Mouse (Mus musculus) liver, embryonic 16.5 days (tissue): ENCODE measurements around the gene Sertad2. TPM values are rescaled to one million over a fixed set of nuclear protein-coding genes. Genes with fewer than 3 reads are reported as not detected.

Experiments used
- ATAC-seq: fragments of 200-750 bp; cut with Nextera tagmentation; 2 replicates; pipeline ENCODE4 v1.8.0; 2017; ENCODE audit warnings: low read depth, mild to moderate bottlenecking, moderate number of reproducible peaks, moderate library complexity
- H3K27ac ChIP-seq: fragments of 300-500 bp; sonication (generic); 2 replicates; pipeline ENCODE4 v1.5.1; 2014; ENCODE audit warnings: mild to moderate bottlenecking, low read length
- H3K27me3 ChIP-seq: fragments of 300-500 bp; sonication (generic); 2 replicates; pipeline ENCODE4 v1.6.1; 2014; ENCODE audit warnings: low read depth, low read length, mixed read lengths; ENCODE audit not compliant: control insufficient read depth, insufficient read depth
- H3K36me3 ChIP-seq: fragments of 300-500 bp; sonication (generic); 2 replicates; pipeline ENCODE4 v1.6.1; 2014; ENCODE audit warnings: mild to moderate bottlenecking; ENCODE audit not compliant: control insufficient read depth, insufficient read depth
- H3K4me1 ChIP-seq: fragments of 300-500 bp; sonication (generic); 2 replicates; pipeline ENCODE4 v1.6.1; 2014; ENCODE audit warnings: low read depth, low read length, mixed read lengths; ENCODE audit not compliant: control insufficient read depth
- H3K4me2 ChIP-seq: fragments of 300-500 bp; sonication (generic); 2 replicates; pipeline ENCODE4 v1.6.1; 2014; ENCODE audit warnings: low read depth, low read length, mixed read lengths
- H3K4me3 ChIP-seq: fragments of 300-500 bp; sonication (generic); 2 replicates; pipeline ENCODE4 v1.5.1; 2014; ENCODE audit warnings: low read depth, mild to moderate bottlenecking, low read length
- H3K9ac ChIP-seq: fragments of 300-500 bp; sonication (generic); 2 replicates; pipeline ENCODE4 v1.6.1; 2014; ENCODE audit warnings: low read depth, low read length
- H3K9me3 ChIP-seq: fragments of 300-500 bp; sonication (generic); replicated peaks from 2 replicates; pipeline ENCODE4 v1.6.1; 2016; ENCODE audit warnings: low read length; ENCODE audit not compliant: control insufficient read depth
- WGBS: fragments of 180-500 bp; shearing (Covaris S2); extraction: QIAGEN DNeasy Blood & Tissue Kit; methylation state at CpG from one replicate; pipeline ENCODE4 v1.1.7; 2014; ENCODE audit not compliant: insufficient replicate concordance; 5-methylcytosine and 5-hydroxymethylcytosine counted together
- polyA plus RNA-seq: library from polyadenylated mRNA; unstranded; fragments of >200 nt; fragmentation: Nextera tagmentation; extraction: Ambion mirVana; gene quantifications from 2 replicates; pipeline ENCODE4 v1.2.1, GENCODE M21; 2015

Sertad2 gene
- polyA plus RNA-seq = 27.8 and 34.9 TPM in 2 replicates

DNA sequence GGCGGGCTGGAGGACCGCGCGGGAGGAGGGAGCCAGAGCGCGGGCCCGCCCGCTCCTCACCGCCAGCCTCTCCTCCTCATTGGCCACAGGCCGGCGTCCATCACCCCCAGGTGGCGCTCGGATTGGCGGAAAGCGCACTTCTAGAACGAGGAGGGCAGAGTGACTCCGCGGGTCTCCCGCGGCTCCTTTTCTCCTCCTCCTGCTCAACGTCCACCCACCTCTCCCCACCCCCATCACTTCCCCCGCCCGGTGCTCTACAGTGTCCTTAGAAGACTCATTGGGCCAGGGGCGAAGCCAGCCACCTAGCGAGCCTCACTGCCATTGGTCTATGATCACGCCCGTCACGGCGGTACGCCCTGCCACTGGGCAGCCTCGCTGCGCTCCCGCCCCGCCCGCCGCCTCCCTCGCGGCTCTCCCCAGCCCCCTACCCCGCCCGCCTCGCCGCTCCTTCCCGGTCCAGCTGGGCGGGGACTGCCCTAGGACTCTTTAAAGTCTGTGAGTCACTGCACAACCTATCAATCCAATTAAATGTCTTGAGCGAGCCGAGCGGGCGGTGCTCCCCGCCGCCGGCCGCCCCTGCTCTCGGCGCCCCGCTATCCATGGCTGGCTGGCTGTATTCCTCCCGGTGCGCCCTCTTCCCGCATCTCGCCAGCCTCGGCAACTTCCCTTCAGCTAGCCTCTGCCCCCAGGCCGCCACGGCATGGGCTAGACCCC is at the start of gene Sertad2:
Gene Sertad2, plus strand, starts transcription at position 515 of the 714 bp plus-strand sequence.
- H3K9me3 ChIP-seq = no peaks in the 10 kb centered on the region
- H3K4me2 ChIP-seq = peak within 1 kb of the TSS; percentile 96
- WGBS = under 1% methylated on average over 59 of the region's 62 CpGs
- peak; percentile 93 for ATAC-seq
- peak within 1 kb of the TSS; percentile 89 for H3K27ac ChIP-seq
- H3K4me1 ChIP-seq = peaks cover 23% of the 10 kb centered on the region
- peak within 1 kb of the TSS; percentile 93 for H3K4me3 ChIP-seq
- H3K36me3 ChIP-seq = no peaks in the 10 kb centered on the region
- H3K9ac ChIP-seq = peak within 1 kb of the TSS; percentile 88
- H3K27me3 ChIP-seq = no peaks in the 10 kb centered on the region

DNA sequence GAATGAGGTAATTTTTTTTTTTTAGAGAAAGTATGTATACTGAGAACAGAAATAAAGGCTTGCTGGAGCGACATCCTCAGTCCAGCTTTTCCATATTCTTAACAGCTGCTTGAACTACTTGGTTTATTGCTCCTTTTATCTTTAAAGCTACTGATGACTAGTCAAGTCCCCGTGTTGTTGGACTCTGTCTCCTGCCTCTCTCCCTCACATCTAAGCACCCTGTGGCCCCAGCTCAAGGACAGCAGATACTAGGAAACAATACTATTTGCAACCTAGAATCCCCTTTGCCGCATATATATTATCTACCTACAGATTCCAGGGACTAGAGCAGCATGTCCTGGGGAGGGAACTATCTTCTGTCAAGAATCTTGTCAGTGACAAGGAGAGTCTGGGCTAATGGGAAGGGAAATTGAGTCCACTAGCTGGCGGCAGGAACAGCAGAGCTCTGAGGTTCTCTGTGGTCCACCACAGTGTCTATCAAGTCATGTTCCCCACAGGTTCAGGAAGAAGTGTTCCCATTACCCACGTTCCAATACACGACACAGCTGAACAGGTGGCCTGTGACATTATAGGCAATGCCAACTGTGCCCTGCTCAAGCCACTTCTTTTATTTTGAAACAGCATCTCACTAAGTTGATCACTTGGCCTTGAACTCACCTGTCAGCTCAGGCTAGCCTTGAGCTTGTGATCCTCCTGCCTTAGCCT is 49.0 kb upstream of the Sertad2 start:
- ATAC-seq = no peak
- no peak overlapping the region for H3K9ac ChIP-seq
- WGBS = 41% methylated on average over 6 of the region's 6 CpGs
- no peak overlapping the region for H3K27ac ChIP-seq
- H3K36me3 ChIP-seq = no peaks in the 10 kb centered on the region
- H3K27me3 ChIP-seq = no peaks in the 10 kb centered on the region
- no peak overlapping the region for H3K4me2 ChIP-seq
- no peaks in the 10 kb centered on the region for H3K9me3 ChIP-seq
- H3K4me1 ChIP-seq = no peaks in the 10 kb centered on the region
- H3K4me3 ChIP-seq = no peak overlapping the region

DNA sequence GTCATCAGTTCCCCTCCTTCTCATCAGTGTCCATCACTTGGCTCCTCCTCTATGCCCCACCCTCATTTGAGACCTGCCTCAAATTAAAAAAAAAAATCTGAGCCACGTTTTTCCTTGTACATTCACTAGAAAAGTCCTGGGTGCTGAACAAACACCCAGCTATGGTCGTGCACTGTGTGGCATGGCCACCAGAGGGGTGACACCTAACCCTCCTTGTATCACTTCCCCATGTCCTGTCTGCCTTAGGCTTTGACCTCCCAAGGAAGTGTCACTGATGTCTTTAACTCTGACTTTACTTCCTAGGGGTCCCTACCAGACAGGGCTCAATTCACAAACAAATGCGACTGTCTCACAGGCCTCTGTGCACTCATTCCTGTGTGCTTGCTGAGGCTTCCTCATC is 42.5 kb upstream of the Sertad2 start:
- no peaks in the 10 kb centered on the region for H3K9me3 ChIP-seq
- H3K4me1 ChIP-seq = no peaks in the 10 kb centered on the region
- H3K9ac ChIP-seq = no peak overlapping the region
- ATAC-seq = no peak
- WGBS = 28% methylated on average over 3 of the region's 3 CpGs
- no peaks in the 10 kb centered on the region for H3K27me3 ChIP-seq
- no peak overlapping the region for H3K4me3 ChIP-seq
- no peak overlapping the region for H3K4me2 ChIP-seq
- H3K36me3 ChIP-seq = no peaks in the 10 kb centered on the region
- H3K27ac ChIP-seq = no peak overlapping the region

GRCm38 (mm10) chr11:20501160-20501955 is 41.7 kb upstream of the Sertad2 start:
- no peak overlapping the region for H3K9ac ChIP-seq
- H3K4me3 ChIP-seq = no peak overlapping the region
- H3K27me3 ChIP-seq = no peaks in the 10 kb centered on the region
- no peaks in the 10 kb centered on the region for H3K4me1 ChIP-seq
- WGBS = 41% methylated on average over 5 of the region's 5 CpGs
- H3K27ac ChIP-seq = no peak overlapping the region
- no peak overlapping the region for H3K4me2 ChIP-seq
- no peaks in the 10 kb centered on the region for H3K36me3 ChIP-seq
- H3K9me3 ChIP-seq = no peaks in the 10 kb centered on the region
- no peak for ATAC-seq

DNA sequence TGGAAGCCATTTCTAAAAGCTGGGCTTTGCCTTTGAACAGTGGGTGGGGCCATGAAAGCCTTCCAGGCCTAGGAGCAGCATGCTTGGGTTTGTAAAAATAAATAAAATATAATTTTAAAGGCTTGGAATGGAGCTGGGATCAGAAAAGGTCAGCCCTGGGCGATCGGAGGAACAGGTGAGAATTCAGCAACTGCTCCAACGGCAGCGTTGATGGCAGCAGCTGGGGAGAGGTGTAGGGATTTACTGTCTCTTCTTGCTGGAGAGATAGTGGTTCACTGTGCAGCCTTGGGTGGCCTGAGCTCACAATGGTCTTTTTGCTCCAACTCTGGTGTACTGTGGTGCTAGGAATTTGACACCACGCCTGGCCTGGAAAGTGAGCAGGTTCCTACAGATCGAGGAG is 29.5 kb upstream of the Sertad2 start:
- no peak for ATAC-seq
- no peaks in the 10 kb centered on the region for H3K36me3 ChIP-seq
- no peaks in the 10 kb centered on the region for H3K4me1 ChIP-seq
- H3K9ac ChIP-seq = no peak overlapping the region
- no peaks in the 10 kb centered on the region for H3K27me3 ChIP-seq
- no peak overlapping the region for H3K4me3 ChIP-seq
- no peak overlapping the region for H3K4me2 ChIP-seq
- 79% methylated on average over 6 of the region's 6 CpGs for WGBS
- H3K27ac ChIP-seq = no peak overlapping the region
- no peaks in the 10 kb centered on the region for H3K9me3 ChIP-seq

- Histone ChIP-seq H3K4me3 (no peak overlapping the region), H3K27me3 (no peaks in the 10 kb centered on the region), H3K4me1 (no peaks in the 10 kb centered on the region), H3K36me3 (no peaks in the 10 kb centered on the region), H3K9me3 (no peaks in the 10 kb centered on the region), H3K4me2 (no peak overlapping the region), H3K27ac (no peak overlapping the region), H3K9ac (no peak overlapping the region)
- 68% methylated on average over 4 of the region's 4 CpGs for WGBS
- no peak for ATAC-seq
Measured at GRCm38 (mm10) chr11:20514757-20515156, 28.3 kb upstream of the Sertad2 start.

DNA sequence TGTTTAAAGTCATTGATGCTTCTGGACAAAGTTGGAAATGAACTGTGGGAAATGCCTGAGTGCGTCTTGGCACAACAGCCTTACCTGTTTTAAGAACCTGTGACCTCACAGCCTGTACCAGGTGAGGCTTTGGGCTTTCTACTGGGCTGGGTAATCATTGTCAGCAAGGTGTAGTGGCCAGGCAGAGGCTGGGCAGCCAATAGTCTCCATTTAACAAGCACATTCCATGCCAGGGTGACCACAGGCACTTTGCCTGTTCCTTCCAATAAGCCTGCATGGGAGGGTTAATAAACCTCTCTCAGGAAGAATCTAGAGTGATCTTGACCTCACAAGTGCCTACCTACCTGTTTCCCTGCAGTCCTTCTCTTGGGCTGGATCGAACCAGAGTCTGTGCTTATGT is 21.7 kb upstream of the Sertad2 start:
- 65% methylated on average over 2 of the region's 2 CpGs for WGBS
- H3K4me2 ChIP-seq = no peak overlapping the region
- H3K9ac ChIP-seq = no peak overlapping the region
- H3K36me3 ChIP-seq = no peaks in the 10 kb centered on the region
- no peaks in the 10 kb centered on the region for H3K9me3 ChIP-seq
- H3K27ac ChIP-seq = no peak overlapping the region
- H3K27me3 ChIP-seq = no peaks in the 10 kb centered on the region
- no peak for ATAC-seq
- no peak overlapping the region for H3K4me3 ChIP-seq
- no peaks in the 10 kb centered on the region for H3K4me1 ChIP-seq

DNA sequence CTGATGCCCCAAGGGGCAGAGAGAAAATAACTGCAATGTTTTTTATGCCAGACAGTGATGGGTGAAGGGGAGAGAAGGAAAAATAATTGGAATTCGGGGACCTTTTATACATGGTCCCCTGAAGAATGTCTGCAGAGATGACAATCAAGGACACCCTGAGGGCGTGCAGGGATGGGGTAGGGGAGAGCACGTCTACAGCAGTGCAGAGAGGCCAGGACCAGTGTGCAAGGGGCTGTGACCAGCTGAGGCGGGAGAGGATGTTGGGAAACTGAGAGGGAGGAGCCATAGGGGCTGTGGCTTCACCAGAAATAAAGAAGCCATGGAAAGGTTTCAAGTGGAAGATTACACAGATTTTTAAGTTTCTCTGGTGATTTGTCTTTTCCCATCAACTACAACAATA is 20.3 kb upstream of the Sertad2 start:
- no peaks in the 10 kb centered on the region for H3K27me3 ChIP-seq
- no peak overlapping the region for H3K9ac ChIP-seq
- no peaks in the 10 kb centered on the region for H3K36me3 ChIP-seq
- WGBS = 43% methylated on average over 4 of the region's 4 CpGs
- no peaks in the 10 kb centered on the region for H3K4me1 ChIP-seq
- H3K9me3 ChIP-seq = no peaks in the 10 kb centered on the region
- H3K4me2 ChIP-seq = no peak overlapping the region
- no peak overlapping the region for H3K4me3 ChIP-seq
- H3K27ac ChIP-seq = no peak overlapping the region
- ATAC-seq = no peak

- Histone ChIP-seq H3K9ac (no peak overlapping the region), H3K4me1 (no peaks in the 10 kb centered on the region), H3K27ac (no peak overlapping the region), H3K4me3 (no peak overlapping the region), H3K36me3 (no peaks in the 10 kb centered on the region), H3K27me3 (no peaks in the 10 kb centered on the region), H3K4me2 (no peak overlapping the region), H3K9me3 (no peaks in the 10 kb centered on the region)
- 72% methylated on average over 1 of the region's 1 CpGs for WGBS
- no peak for ATAC-seq
Measured at GRCm38 (mm10) chr11:20524435-20524834, 18.6 kb upstream of the Sertad2 start.
